Mouse (Mus musculus) left cerebral cortex, postnatal 4 days (tissue): ENCODE data around the gene Slc41a1. TPM values are rescaled to one million over a fixed set of nuclear protein-coding genes. Genes with fewer than 3 reads are reported as not detected.

Experiments
- DNase-seq: peaks from one replicate; pipeline ENCODE4 v3.0.0-alpha.2; 2022
- intact Hi-C: fragments of 180-260 bp; cut with DNase I; formaldehyde crosslinking; loops from one replicate; pipeline ENCODE4 v1.15.1; 2025
- total RNA-seq, 2 experiments: library from RNA; stranded (reverse); gene quantifications; 2 replicates each; pipeline ENCODE4 v1.2.3; 2021

The Slc41a1 gene
- total RNA-seq, 2 experiments from 2014 or later = 32.8 to 35.8 TPM

GRCm38 (mm10) chr1:131872856-131873255, 45.6 kb downstream of the Slc41a1 start:
- DNase-seq = no peak
- intact Hi-C loops = no loop called here

- no peak for DNase-seq
- intact Hi-C loops = no loop called here
These were observed 52.5 kb downstream of the Slc41a1 start for GRCm38 (mm10) chr1:131879816-131880215.

GRCm38 (mm10) chr1:131882787-131883186, 55.5 kb downstream of the Slc41a1 start:
- intact Hi-C loops = no loop called here
- no peak for DNase-seq

GRCm38 (mm10) chr1:131886173-131886572, 58.9 kb downstream of the Slc41a1 start:
- intact Hi-C loops = no loop called here
- no peak for DNase-seq

- DNase-seq = no peak
These were observed 59.3 kb downstream of the Slc41a1 start for GRCm38 (mm10) chr1:131886641-131887040.

GRCm38 (mm10) chr1:131890043-131890658, 62.9 kb downstream of the Slc41a1 start:
- no peak for DNase-seq
- intact Hi-C loops = no loop called here

More at GRCm38 (mm10) chr1:131886641-131887040, 59.3 kb downstream of the Slc41a1 start:
- intact Hi-C loops = no loop called here

- intact Hi-C loops = no loop called here
- DNase-seq = no peak
These were observed 64.1 kb downstream of the Slc41a1 start for GRCm38 (mm10) chr1:131891436-131891835.

Other genes with a start within 250 kb of the Slc41a1 start
- gene Avpr1b, start 228.3 kb upstream of the Slc41a1 start, total RNA-seq = not detected
- under 1 TPM in 1 of 2 experiments, not detected in 1; 0.20 TPM for gene Ctse, start 189.2 kb upstream of the Slc41a1 start, total RNA-seq
- gene Rab7b, start 138.8 kb upstream of the Slc41a1 start, total RNA-seq = 1 to 10 TPM in 1 of 2 experiments, under 1 TPM in 1; 0.93 to 1.8 TPM
- gene Slc26a9, start 83.5 kb upstream of the Slc41a1 start, total RNA-seq = under 1 TPM; 0.16 to 0.52 TPM
- gene Pm20d1, start 30.1 kb upstream of the Slc41a1 start, total RNA-seq = under 1 TPM; 0.34 to 0.56 TPM
- gene Rab29, start 39.7 kb downstream of the Slc41a1 start, total RNA-seq = 1 to 10 TPM; 6.8 to 7.5 TPM
- 100 to 1,000 TPM; 224 to 229 TPM for gene Nucks1, start 83.0 kb downstream of the Slc41a1 start, total RNA-seq
- gene Slc45a3, start 135.5 kb downstream of the Slc41a1 start, total RNA-seq = 1 to 10 TPM in 1 of 2 experiments, under 1 TPM in 1; 0.91 to 1.3 TPM
- gene Elk4, start 180.1 kb downstream of the Slc41a1 start, total RNA-seq = 10 to 100 TPM; 53.0 to 56.1 TPM
- 10 to 100 TPM; 14.6 to 20.9 TPM for gene Mfsd4a, start 240.6 kb downstream of the Slc41a1 start, total RNA-seq